Mouse (Mus musculus): ENCODE results near the gene Tgfbi.

Tgfbi gene

DNA sequence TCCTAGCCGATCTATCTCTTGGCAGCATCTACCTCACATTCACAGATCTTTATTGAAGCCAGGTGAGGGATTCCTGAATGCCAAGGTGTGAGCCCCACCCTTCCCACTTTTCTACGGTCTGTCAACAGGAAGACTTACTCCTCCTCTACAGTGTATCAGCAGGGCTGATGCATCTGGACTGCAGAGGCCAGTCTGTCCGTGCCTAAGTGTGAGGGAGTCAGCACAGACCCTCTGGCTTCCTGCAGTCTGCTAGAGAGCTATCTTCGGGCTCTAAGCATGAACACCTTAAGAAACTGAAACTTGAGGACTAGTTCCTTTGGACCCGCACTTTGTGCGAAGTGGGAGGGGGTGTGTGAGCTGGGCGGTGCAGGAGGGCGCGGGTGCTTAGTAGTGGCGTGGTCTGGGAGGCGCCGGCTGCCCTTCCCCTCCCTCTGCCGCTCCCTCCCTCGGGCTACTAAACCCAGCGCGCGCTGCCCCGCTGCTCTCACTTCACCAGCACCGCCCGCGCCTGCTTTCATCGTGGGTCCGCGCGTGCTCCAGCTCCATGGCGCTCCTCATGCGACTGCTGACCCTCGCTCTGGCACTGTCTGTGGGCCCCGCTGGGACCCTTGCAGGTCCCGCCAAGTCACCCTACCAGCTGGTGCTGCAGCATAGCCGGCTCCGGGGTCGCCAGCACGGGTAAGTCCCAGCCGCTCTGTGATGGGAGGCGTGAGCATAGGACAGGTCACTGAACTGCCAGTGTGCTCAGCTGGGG lies at the start of gene Tgfbi:
TSS of gene Tgfbi (plus strand) at position 421 of the 754 bp plus-strand sequence.
- DNase-seq (ENCODE audit: extremely low read depth, low read depth, low spot score): no peak

DNA sequence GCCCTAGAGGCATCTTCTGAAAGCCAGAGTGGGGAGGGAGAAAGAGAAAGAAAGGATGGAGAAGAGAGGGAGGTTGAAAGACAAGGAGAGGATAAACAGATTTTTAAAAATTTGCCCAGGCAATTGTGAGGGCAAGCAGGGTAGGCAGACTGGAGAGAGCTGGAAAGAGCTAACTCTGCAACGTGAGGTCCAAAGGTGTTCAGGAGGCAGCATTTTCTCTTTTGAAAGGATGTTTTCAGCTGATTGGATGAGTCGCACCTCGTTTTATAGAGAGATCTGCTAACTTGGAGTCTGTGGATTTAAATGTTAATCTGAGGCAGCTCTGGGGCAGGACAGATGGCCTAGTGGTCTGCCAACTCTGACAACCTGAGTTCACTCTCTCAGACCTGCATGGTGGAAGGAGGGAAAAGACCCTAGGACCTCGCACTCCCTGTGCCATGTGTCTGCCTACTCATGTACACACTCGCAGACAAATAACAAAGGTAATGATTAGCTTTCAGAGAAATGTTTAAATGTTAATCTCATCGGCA lies 49.4 kb upstream of the Tgfbi start:
- DNase-seq (ENCODE audit: extremely low read depth, low read depth, low spot score): no peak

DNA sequence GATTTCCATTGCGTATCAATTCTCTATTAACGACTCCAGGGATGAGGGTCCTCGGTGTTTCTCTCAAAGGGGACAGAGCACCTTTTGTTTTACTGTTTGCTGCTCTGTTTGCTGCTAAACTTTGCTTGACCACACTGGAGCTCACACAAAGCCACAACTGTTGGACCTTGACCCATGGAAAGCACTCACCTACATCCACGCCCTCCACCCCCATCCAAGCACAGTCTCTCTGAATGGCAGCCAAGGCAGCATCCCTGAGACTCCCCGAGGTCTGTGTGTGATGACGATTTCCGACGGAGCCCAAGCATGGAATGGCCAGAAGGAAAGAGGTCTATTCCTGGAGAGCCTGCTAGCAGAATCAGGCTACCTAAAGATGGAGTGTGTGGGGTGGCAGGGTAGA lies 48.2 kb upstream of the Tgfbi start:
- DNase-seq (ENCODE audit: extremely low read depth, low read depth, low spot score): no peak

DNA sequence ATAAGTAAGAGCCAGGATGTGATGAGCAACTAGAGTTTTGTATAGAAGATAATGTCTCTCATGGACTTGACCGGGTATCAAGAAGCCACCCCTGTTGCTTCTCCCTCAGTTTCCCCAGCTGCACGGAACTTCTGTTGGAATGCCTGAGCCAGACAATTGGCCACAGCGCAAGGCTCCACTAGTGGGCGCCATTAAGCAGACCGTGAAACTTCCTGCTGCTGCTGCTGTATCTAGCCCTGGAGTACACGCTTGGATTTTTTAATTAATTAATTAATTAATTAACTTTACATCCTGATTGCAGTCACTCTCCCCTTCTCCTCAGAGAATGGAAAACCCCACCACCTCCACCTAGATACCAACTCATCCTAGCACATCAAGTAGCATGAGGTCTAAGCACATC lies 46.2 kb upstream of the Tgfbi start:
- DNase-seq (ENCODE audit: extremely low read depth, low read depth, low spot score): no peak

DNA sequence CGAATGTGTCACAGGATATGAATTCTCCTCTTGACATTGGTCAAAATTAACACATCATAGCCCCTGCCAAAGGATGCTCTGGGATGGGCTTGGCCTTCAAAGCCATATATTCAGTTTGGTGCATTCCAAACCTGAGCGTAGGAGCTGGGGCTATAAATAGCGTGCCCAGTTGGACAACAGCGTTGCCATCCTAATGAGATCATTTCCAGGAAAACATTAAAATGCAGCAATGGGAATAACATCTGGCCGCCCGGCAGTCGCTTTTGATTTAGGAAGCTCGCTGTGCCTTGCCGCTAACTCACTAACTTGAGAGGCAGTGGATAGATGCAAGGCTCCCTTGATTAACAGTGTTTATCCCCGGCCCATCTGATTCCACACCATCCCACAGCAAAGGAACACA lies 43.0 kb upstream of the Tgfbi start:
- DNase-seq (ENCODE audit: extremely low read depth, low read depth, low spot score): no peak

DNA sequence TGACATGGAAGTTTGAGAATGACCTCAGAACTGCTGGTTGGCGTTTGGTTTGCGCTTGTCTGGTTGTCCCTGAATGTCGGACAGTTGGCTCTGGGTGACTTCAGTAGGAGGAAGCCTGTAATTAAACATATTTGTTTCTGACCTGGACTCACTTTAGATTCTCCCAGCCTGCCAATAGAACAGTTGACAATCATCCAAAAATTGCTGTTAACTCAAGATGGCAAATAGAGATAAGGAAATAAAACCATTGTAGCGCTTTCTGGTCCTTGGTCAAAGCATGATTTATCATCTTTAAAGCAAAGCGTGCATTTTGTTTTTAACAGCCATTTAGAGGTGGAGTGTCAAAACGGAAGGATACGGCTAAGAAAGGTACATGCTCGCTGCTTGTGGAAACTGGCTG lies 37.7 kb upstream of the Tgfbi start:
- no peak for DNase-seq (ENCODE audit: extremely low read depth, low read depth, low spot score)

DNA sequence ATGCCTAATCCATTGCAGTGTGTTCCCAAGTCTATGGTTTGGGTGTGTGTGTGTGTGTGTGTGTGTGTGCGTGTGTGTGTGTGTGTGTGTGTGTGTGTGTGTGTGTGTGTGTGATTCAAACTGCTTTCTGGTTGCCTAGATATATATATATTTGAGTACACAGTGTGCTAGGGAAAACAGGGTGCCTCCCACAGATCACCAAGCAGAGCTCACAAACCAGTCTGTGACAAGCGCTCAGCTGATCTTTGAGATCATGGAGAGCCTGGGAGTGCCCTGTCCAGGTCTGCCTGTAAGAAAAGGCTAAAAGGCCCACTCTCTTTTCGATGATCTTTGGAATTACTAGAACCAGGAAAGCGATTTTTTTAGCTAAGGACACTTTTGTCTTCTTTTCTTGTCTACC lies 34.2 kb upstream of the Tgfbi start:
- DNase-seq (ENCODE audit: extremely low read depth, low read depth, low spot score): no peak

DNA sequence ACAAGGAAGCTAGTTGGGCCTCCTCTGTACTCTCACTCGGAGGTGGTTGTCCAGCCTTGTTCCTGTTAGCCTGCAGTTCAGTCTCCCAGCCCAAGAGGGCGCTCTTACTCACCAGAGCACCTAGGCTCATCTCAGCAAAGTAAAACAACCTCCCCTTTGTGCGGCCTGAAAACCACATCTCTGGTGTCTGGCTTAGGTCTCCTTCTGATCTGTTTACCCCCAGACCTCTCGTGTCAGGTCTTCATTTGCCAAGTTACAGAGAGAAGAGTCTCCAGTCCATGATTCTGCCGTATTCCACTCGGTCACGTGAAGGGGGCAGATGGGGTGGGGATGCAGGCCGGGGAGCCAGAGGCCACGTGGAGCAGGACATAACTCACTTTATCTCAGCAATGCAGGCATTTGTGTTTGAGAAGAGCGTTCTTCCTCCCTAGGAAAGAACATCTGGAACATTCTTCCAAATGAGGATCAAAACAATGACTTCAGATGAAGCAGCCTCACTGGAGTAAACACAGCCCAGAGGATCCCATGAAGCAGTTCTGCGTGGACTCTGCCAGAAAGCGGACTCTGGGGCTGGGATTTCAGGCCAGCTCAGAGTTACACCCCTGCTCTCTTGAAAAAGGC lies 33.5 kb upstream of the Tgfbi start:
- no peak for DNase-seq (ENCODE audit: extremely low read depth, low read depth, low spot score)

DNA sequence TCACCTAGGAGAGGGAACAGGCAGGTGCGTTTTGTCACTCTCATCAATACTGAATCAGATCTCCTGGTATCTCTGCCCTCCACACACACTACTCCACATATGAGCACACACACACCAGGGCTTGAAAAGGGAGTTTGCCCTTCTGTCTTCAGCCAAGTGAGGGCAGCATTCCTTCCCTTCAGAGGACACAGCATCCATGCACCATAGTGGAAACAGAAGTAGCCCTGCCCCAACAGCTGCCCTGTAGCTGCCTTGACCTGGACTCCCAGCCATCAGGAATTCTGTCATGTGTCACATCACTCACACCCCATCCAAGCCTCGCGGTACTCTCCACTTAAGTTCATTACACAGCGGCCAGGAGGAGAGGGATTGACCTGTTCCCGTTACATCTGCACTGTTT lies 31.2 kb upstream of the Tgfbi start:
- no peak for DNase-seq (ENCODE audit: extremely low read depth, low read depth, low spot score)

DNA sequence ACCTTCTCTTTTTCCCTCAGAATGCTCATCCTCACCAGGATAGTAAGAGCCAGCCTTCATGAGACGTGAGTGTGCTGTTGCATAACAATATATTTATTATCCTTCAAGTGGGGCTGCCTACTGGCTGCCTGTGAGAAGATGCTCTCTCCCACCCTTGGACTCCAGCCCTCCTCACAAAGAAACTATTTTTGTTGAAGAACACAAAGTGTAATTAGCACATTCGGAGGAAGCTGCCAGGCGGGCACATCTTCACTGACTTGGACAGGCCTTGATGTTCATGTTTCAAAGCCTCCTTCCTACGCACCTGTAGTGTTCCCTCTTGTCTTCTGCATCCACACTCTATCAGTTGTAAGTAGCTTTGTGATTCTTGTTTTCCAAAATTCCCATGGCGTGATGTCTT lies 28.9 kb upstream of the Tgfbi start:
- no peak for DNase-seq (ENCODE audit: extremely low read depth, low read depth, low spot score)

DNA sequence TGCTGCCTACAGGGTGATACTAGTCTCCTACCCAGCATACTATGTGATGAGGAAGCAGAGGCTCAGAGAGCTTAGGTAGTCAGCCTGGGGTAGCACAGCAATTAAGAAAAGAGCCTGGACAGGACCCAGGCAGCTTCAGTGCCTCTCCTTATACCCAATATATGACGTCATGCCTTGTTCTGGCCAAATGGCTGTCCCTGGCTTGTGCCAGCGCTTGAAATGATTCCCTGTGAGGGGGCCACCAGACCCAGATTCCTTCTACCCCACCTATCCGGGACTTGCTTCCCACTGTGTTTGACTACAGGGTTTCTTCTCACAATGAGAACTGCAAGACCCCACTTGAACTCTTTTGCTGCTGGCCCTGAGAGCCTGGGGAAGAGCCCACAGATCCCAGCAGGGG lies 27.8 kb upstream of the Tgfbi start:
- DNase-seq (ENCODE audit: extremely low read depth, low read depth, low spot score): no peak

DNA sequence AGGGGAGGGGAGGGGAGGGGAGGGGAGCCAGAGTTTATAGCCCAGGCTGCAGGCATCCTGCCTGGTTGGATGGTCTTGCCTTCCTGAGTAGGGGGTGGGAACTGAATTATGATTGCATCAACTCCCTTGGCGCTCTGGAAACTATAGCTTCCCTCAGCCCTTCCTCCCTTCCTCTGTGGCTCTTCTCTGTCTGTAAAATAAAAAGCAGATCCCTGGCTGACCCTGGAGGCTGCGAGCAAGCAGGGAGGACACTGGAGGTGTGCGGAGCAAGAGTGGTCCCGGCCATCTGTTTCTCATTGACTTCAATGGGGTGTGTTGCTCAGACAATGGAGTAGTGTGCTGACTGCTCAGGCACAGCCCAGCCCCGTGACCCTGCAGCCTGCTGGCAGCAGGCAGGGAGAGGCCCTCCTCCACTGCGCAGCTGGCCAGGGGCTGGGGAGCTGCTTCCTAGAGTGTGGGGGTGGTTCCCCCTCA lies 27.3 kb upstream of the Tgfbi start:
- DNase-seq (ENCODE audit: extremely low read depth, low read depth, low spot score): no peak

DNA sequence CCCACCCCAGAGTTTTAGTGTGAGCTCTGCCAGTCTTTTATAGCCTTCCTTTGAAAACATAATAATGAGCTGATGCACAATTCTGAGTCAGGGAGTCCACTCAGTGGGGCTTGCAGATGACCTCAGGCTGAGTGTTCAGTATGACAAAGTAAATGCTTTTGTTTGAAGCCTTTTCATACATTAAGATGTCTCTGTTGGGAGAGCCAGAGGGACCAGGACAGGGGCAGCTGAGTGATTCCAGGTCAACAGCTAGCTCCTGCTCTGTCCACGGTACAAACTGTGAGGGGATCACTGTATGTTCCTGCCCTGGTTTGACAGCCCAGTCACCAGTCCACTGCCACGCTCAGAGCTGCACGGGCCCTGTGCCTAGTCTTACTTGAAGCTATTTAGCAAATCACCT lies 26.6 kb upstream of the Tgfbi start:
- no peak for DNase-seq (ENCODE audit: extremely low read depth, low read depth, low spot score)

DNA sequence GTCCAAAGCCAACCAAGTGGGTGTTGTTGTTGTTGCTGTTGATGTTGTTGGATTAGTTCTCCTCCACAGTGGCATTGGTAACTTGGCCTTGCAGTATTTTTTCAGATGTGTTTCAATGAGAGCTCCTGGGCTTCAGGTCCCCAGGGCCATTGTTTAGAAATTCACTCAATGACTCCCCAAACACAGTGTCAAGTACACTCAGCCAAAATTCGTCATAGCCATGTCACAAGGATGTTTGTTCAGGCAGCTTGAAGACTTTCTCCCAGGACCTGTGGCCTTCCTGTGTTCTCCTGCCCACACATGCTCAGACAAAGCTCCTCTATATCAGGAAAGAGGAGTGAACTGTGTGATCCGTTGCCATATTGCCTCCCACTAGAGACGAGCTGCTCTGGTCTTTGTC lies 23.3 kb upstream of the Tgfbi start:
- DNase-seq (ENCODE audit: extremely low read depth, low read depth, low spot score): no peak

DNA sequence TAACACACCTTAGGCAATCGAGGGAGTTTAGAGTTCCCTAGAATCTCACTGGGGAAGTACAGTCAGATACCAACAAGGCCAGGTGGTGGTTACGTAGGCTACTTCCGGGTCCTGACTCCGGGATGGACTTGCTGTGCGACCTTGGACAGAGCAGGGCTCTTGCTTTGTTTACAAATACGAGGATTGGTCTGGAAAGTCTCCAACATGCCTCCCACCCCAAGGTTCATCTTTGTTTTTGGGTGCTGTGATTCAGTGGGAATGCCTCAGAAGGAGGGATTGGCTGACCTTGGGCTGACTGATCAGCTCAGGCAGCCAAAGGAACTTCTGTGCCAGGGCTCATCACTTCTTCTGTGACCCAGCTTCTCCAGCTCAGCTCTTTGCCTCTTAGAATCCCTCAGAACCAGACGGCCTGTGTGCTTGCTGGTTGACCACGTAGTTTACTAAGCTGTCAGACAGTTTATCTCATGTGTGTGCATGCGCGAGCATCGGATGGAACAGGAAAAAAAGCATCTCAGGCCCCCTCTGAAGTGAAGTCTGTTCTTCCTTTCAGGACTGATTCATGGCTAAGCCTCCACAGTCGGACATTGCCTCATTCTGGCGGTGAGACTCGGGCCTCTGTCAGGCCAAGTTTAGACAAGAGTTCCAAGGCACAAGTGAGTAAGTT lies 20.7 kb upstream of the Tgfbi start:
- DNase-seq (ENCODE audit: extremely low read depth, low read depth, low spot score): no peak

DNA sequence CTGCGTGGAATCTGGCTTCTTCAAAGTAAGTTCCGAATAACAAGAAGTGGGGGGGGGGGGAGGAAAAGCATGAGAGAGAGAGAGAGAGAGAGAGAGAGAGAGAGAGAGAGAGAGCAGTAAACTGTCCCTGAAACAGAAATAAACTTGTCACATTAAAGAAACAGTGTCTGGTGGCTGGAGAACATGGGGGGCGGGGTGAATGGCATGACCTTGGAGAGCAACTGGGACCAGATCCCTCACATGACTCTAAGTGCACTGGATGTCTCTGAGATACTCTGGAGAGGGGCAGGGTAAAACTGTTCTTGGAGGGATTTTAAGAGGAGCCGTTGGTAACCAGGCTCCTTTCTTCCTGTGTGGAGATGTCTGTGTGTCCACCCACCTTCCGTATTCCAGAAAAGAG lies 19.1 kb upstream of the Tgfbi start:
- DNase-seq (ENCODE audit: extremely low read depth, low read depth, low spot score): no peak

DNA sequence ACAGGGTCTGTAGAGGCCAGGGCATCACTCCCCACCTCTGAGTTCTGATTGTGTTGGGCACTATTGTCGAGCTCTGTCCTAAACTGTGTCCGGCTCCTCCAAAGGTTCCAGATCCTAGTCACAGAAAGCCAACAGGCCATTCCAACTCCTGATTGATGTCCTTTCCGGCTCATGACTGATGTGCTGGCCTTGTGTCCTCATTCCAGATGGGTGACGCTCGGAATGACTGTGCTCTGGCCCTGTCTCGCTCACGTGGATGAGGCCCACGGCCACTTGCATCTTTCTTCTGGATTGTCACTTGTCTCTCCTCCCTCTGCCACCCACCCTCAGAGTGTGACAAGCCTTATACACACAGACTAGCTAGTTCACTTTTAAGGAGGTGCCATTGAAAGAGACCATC lies 18.1 kb upstream of the Tgfbi start:
- DNase-seq (ENCODE audit: extremely low read depth, low read depth, low spot score): no peak

DNA sequence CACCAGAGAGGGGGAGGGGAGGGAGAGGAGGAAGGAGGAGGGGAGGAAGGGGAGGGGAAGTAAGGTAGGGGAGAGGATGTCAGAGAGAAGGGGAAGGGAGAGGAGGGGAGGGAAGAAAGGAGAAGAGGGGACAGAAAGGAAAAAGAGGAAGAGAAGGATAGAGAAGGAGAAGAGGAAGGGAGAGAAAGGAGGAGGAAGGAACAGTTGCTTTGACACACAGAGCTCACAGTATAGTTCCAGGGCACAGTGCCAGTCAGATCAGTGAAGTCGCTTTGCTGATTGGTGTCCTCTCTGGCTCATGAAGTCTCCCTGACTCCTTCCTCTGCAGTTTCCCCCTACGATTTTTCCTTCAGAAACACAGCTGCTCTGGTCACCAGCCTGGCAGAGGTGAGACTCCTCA lies 17.4 kb upstream of the Tgfbi start:
- DNase-seq (ENCODE audit: extremely low read depth, low read depth, low spot score): no peak

DNA sequence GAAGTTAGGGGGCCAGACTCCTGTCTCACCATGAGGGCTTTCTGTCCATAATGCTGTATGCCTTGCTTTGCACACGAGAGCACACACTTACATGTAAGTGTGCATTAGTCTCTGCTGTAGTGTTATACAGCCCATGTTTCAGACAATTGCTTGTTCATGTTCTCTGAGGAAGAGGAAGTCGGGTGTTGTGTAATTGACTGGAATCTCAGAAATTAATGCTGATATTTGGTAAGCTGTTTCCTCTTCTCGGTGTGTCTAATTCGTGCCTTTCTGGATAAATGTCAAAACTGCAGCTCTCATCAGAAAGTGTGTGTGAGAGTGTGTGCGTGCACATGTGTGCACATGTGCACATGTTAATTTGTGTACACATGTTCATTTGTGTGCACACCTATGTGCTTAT lies 16.1 kb upstream of the Tgfbi start:
- no peak for DNase-seq (ENCODE audit: extremely low read depth, low read depth, low spot score)

DNA sequence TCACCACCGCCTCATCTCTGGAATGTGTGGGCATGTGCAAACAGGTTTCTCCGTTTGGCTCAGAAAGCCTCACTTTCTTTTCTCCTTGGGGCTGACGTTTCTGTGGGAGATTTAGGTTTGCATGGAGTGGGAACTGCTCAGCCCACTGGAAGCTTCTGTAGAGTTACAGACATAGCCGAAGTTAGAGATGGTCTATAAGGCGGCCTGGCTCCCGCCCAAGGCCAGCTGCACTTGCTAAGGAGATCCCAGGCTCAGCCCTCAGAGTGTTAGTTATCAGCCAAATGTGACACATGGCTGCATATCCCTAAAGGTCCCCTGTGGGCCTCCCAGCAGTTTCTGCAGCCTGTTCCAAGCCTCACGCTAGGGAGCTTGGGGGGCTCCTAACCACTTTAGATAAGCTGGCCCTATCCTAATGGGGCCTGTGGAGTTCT lies 15.3 kb upstream of the Tgfbi start:
- no peak for DNase-seq (ENCODE audit: extremely low read depth, low read depth, low spot score)

DNA sequence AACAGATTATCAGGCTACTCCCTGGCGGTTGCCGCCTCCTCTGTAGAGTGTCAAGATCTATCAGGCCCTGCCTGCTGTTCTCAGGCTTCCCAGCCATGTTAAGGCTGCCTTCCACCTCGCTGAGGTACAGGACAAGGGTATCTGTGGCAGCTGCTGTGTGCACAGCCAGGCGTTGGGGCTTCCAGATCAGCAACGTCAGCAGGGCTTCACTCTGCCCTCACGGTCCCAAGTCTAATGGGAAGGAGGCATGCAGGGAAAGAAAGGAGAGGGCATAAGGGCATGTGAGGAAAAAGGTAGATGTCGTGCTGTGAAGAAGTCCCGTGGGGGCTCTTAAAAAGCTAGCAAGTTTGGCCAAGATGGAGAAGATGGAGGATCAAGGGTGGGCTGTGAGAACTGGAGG lies 14.1 kb upstream of the Tgfbi start:
- DNase-seq (ENCODE audit: extremely low read depth, low read depth, low spot score): no peak

DNA sequence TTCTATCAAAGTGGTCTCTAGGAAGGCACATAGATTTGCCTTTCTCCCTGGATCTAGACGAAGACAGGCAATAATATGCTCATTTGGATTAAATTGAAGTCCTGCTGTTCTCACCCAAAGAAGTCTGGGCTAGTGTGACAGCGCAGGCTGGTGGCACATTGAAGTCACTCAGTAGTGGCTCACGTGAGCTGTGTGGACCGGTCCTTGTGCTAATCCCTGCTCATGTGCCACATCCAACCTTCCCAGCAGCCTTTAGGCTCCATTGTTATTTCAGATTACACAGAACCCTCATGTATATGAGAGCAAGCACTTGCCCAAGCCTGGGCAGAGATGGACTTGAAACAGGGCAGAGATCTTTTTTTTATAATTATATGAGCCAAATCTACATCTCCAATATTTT lies 12.0 kb upstream of the Tgfbi start:
- DNase-seq (ENCODE audit: extremely low read depth, low read depth, low spot score): no peak
